Mouse (Mus musculus) heart, embryonic 13.5 days (tissue): ENCODE results near the gene Cyp2t4. TPM values are rescaled to one million over a fixed set of nuclear protein-coding genes. Genes with fewer than 3 reads are reported as not detected.
A peak's percentile ranks its signal among the peaks of the same experiment; 100 is the strongest.

Source experiments
- ATAC-seq: fragments of 200-750 bp; cut with Nextera tagmentation; 2 replicates; pipeline ENCODE4 v1.8.0; 2017; ENCODE audit warnings: moderate TSS enrichment; ENCODE audit not compliant: insufficient number of reproducible peaks, low FRiP score, low TSS enrichment; ENCODE audit errors: extremely low read depth
- H3K27ac ChIP-seq: fragments of 300-500 bp; sonication (generic); replicated peaks from 2 replicates; pipeline ENCODE4 v1.5.1; 2015; ENCODE audit warnings: moderate library complexity, mild to moderate bottlenecking, inconsistent platforms
- H3K27me3 ChIP-seq: fragments of 300-500 bp; sonication (generic); replicated peaks from 2 replicates; pipeline ENCODE4 v1.6.1; 2015; ENCODE audit warnings: mild to moderate bottlenecking, inconsistent platforms
- H3K36me3 ChIP-seq: fragments of 300-500 bp; sonication (generic); 2 replicates; pipeline ENCODE4 v1.6.1; 2015; ENCODE audit warnings: mild to moderate bottlenecking, inconsistent platforms
- H3K4me1 ChIP-seq: fragments of 300-500 bp; sonication (generic); 2 replicates; pipeline ENCODE4 v1.6.1; 2015; ENCODE audit warnings: inconsistent platforms
- H3K4me2 ChIP-seq: fragments of 300-500 bp; sonication (generic); 2 replicates; pipeline ENCODE4 v1.6.1; 2015; ENCODE audit warnings: inconsistent platforms, mild to moderate bottlenecking, moderate library complexity
- H3K4me3 ChIP-seq: fragments of 300-500 bp; sonication (generic); 2 replicates; pipeline ENCODE4 v1.5.1; 2015; ENCODE audit warnings: moderate library complexity, mild to moderate bottlenecking, inconsistent platforms
- H3K9ac ChIP-seq: fragments of 300-500 bp; sonication (generic); 2 replicates; pipeline ENCODE4 v1.6.1; 2015; ENCODE audit warnings: inconsistent platforms, mild to moderate bottlenecking, moderate library complexity
- H3K9me3 ChIP-seq: fragments of 300-500 bp; sonication (generic); 2 replicates; pipeline ENCODE4 v1.6.1; 2016; ENCODE audit warnings: inconsistent platforms
- WGBS: fragments of 180-500 bp; shearing (Covaris S2); methylation state at CpG from one replicate; pipeline ENCODE4 v1.1.7; 2015; ENCODE audit warnings: mixed read lengths; 5-methylcytosine and 5-hydroxymethylcytosine counted together
- polyA plus RNA-seq: library from polyadenylated mRNA; unstranded; fragments of >200 nt; fragmentation: Nextera tagmentation; extraction: Ambion mirVana; gene quantifications from 2 replicates; pipeline ENCODE4 v1.2.1, GENCODE M21; 2015

The Cyp2t4 gene
- polyA plus RNA-seq, 1 experiment from 2014 or later, result 0.12 TPM

GRCm38 (mm10) chr7:27174496-27174895 lies 21.0 kb downstream of the Cyp2t4 start:
- WGBS, result 90% methylated on average over 15 of the region's 15 CpGs
- ATAC-seq, result no peak

DNA sequence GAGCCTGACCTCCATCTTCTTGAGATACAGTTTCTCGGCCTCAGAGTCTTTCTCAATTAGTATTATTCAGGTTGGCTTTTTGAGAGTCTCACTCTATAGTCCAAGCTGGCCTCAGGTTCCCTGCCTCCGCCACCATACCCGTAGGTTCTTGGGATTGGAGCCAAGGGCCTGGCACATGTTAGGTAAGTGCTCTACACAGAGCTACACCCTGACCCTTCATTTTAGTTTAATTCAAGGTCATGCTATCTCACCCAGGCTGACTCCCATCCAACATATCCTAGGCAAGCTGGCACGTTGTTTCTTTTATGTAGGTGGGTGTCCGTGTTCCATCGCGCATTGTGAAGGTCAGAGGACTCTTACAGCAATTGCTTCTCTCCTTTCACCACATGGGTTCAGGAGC lies 21.4 kb downstream of the Cyp2t4 start:
- H3K4me2 ChIP-seq, result no peak overlapping the region
- no peak overlapping the region for H3K27ac ChIP-seq
- no peak for ATAC-seq
- H3K9me3 ChIP-seq, result no peaks in the 10 kb centered on the region
- H3K36me3 ChIP-seq, result peaks cover 61% of the 10 kb centered on the region
- H3K9ac ChIP-seq, result 0 out of 2 replicates have a peak overlapping the region, but pooled peaks have one; percentile 14
- H3K4me1 ChIP-seq, result peaks cover 15% of the 10 kb centered on the region
- WGBS, result 81% methylated on average over 7 of the region's 7 CpGs
- H3K4me3 ChIP-seq, result no peak overlapping the region
- no peaks in the 10 kb centered on the region for H3K27me3 ChIP-seq

More at GRCm38 (mm10) chr7:27174496-27174895, 21.0 kb downstream of the Cyp2t4 start:
- Histone ChIP-seq H3K27ac (no peak overlapping the region), H3K27me3 (no peaks in the 10 kb centered on the region), H3K4me2 (no peak overlapping the region), H3K9me3 (no peaks in the 10 kb centered on the region), H3K9ac (no peak overlapping the region), H3K36me3 (peaks cover 61% of the 10 kb centered on the region), H3K4me3 (no peak overlapping the region), H3K4me1 (peaks cover 11% of the 10 kb centered on the region)

DNA sequence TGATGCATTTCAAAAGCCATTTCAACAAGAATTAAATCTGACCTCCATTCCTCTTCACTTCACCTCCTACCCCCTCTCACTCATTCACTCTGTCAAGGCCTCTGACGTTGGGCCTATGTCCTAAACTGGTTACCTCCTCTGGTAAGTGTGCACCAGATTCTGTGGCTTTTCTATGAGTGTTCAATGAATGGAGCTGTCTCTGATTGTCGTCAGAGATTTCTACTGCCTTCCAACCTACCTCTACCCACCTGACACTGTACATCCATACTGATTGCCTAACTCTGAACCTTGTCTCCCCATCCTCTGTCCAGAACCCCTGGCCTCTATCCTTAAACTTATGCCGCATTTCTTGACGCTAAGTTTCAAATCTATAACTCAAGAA lies 24.4 kb downstream of the Cyp2t4 start:
- 23% methylated on average over 4 of the region's 4 CpGs for WGBS
- peak overlapping the region; percentile 84 for H3K9ac ChIP-seq
- H3K9me3 ChIP-seq, result no peaks in the 10 kb centered on the region
- peak overlapping the region; percentile 82 for H3K4me3 ChIP-seq
- ATAC-seq, result no peak
- H3K4me2 ChIP-seq, result peak overlapping the region; percentile 74
- H3K4me1 ChIP-seq, result peaks cover 24% of the 10 kb centered on the region
- H3K36me3 ChIP-seq, result peaks cover 31% of the 10 kb centered on the region
- H3K27me3 ChIP-seq, result no peaks in the 10 kb centered on the region
- H3K27ac ChIP-seq, result peak overlapping the region; percentile 97

DNA sequence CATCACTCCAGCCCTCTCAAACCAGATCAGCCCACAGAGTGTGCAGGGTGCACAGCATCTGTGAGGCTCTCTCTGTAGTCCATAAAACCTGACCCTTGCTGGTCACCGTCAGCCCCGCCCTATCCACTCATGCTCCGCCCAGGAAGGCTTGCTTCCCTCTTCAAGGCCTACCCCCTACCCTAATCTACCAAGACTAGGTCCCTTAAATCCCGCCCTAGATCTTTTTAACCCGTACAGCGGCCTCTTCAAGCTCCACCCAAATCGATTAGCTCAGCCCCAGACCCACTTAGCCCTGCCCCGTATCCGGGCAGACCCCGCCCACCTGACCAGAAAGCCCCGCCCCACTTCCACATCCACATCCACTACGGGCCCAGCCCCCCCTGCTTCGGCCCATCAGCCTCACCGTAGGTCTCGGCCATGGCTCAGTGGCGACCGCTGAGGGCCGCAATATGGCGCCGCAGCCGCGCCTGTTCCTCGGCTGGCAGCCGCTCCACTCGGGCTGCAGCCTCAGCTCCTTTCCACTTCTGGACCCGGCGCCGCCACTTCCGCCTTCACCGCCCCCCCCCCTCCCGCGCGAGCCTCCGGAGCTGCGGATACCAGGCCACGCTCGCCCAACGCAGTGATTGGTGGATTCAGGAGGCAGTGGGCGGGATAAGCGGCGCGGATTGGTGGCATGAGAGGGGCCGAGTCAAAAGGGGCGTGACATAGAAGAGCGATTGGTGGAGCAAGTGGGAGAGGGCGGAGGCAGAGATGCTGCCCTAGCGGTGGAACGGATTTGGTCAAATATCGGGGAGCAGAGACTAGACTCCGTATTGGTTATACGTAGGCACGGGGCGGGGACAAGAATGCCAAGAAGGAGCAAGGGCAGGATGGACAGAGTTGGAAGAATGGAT lies 25.1 kb downstream of the Cyp2t4 start, which contains the start of gene Rab4b:
Gene Rab4b (minus strand): TSS at position 573 of the 893 bp plus-strand sequence.
- H3K9me3 ChIP-seq, result no peaks in the 10 kb centered on the region
- H3K27ac ChIP-seq, result peak within 1 kb of the TSS; percentile 97
- peak within 1 kb of the TSS; percentile 84 for H3K9ac ChIP-seq
- peaks cover 30% of the 10 kb centered on the region for H3K36me3 ChIP-seq
- H3K4me3 ChIP-seq, result peak within 1 kb of the TSS; percentile 82
- WGBS, result under 1% methylated on average over 52 of the region's 53 CpGs
- H3K27me3 ChIP-seq, result no peaks in the 10 kb centered on the region
- peaks cover 24% of the 10 kb centered on the region for H3K4me1 ChIP-seq
- ATAC-seq, result peak; percentile 98
- peak within 1 kb of the TSS; percentile 74 for H3K4me2 ChIP-seq

DNA sequence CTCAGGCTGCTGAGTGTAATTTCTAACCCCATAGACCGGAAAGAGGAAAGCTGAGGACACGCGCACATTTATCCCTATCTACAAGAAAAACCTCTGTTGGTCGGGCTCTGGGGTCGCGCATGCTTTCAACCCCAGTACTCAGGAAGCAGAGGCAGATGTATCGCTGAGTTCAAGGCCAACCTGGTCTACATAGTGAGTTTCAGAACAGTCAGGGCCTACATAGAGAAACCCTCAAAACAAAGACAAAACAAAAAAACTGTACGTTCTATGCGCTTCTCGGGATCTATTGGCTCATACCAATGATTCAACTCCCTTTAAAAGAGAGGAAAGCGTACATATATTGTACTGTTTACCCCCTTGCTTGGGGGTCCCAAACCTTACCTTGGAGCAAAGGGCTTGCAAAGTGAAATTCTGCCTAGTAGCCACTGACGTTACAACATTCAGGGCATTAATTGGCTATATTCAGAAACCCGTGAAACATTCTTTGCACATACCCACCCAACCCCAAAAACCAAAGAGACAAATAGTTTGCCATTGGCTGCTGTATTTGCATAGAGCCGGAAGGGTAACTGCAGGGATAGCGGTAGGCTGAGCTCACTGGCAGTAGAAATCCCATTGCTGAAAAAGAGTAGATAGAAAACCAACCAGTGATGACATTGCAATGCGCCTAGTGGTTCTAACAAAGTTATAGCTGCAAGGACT lies 25.9 kb downstream of the Cyp2t4 start:
- H3K36me3 ChIP-seq, result peaks cover 29% of the 10 kb centered on the region
- WGBS, result 43% methylated on average over 16 of the region's 16 CpGs
- peaks cover 24% of the 10 kb centered on the region for H3K4me1 ChIP-seq
- H3K4me3 ChIP-seq, result peak overlapping the region; percentile 82
- no peaks in the 10 kb centered on the region for H3K9me3 ChIP-seq
- peak overlapping the region; percentile 81 for H3K27ac ChIP-seq
- H3K27me3 ChIP-seq, result no peaks in the 10 kb centered on the region
- ATAC-seq, result no peak
- peak overlapping the region; percentile 77 for H3K9ac ChIP-seq
- peak overlapping the region; percentile 74 for H3K4me2 ChIP-seq

GRCm38 (mm10) chr7:27180036-27180435 lies 26.5 kb downstream of the Cyp2t4 start:
- Histone ChIP-seq H3K27me3 (no peaks in the 10 kb centered on the region), H3K4me1 (peaks cover 24% of the 10 kb centered on the region), H3K9me3 (no peaks in the 10 kb centered on the region), H3K4me3 (0 out of 2 replicates have a peak overlapping the region, but pooled peaks have one; percentile 82), H3K4me2 (no peak overlapping the region), H3K9ac (0 out of 2 replicates have a peak overlapping the region, but pooled peaks have one; percentile 7), H3K36me3 (peaks cover 29% of the 10 kb centered on the region), H3K27ac (peak overlapping the region; percentile 81; the same call in 1 of the 2 replicates)
- no peak for ATAC-seq
- WGBS, result 61% methylated on average over 5 of the region's 5 CpGs

DNA sequence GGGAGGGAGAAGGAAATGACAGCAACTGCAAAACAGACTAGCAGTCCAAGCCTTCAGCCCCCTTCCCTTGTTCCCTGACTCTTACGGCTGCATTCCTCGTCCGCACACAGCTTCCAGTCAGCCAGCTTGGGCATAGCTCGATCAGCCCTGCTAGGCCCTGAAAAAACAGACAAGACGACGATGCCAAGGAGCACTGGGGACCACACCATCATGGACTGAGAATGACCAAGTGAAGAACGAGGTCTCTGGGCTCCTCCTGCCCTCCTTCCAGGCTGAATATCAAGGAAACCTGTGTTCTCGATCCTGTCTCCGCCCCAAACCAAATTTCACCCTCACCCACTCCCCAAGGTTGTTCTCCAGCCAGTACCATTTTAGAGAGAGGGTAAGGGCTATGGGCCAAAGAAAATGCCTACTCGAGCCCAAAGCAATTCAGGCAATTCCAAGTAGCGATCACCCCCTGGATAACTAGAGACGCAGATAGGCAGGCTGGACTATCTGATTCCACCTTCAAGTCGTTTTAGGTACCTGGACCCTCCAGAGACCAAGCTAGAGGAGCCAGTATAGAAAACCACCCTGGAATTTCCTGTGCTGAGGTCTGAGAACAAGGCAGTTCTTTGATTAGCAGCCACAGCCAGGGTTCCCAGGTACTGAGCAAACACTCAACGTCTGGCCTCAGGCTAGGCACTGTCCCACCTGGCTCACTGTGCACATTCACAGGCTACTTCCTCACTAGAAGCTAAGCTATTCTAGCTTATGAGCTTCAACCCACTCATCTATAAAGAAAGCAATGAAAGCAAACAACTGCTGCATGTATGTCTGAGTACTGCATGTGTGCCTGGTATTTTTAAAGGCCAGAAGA lies 27.6 kb downstream of the Cyp2t4 start, which contains the start of the genes Gm21983 and Mia:
Gene Gm21983 (minus strand): TSS at position 250 of the 859 bp plus-strand sequence.
Gene Mia (minus strand): TSS at position 321 of the 859 bp plus-strand sequence.
- no peak for ATAC-seq

DNA sequence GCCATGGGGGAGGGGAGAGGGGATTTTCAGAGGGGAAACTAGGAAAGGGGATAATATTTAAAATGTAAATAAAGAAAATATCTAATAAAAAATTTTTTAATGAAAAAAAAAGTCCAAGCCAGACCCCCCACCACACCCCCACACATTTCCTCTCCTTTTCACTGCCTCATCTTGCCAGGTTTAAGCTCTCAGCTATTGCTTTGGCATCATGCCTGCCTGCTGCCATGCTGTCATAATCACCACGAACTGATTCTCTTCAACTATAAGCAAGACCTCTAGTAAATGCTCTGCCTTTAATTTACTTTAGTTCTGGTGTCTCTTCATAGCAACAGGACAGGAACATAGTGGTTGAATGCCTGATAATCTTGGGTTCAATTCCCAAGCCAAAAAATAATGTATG lies 29.0 kb downstream of the Cyp2t4 start:
- WGBS, result 68% methylated on average over 1 of the region's 1 CpGs
- H3K4me3 ChIP-seq, result no peak overlapping the region
- H3K9ac ChIP-seq, result no peak overlapping the region
- no peak overlapping the region for H3K27ac ChIP-seq
- peaks cover 24% of the 10 kb centered on the region for H3K4me1 ChIP-seq
- H3K4me2 ChIP-seq, result no peak overlapping the region
- ATAC-seq, result no peak
- H3K9me3 ChIP-seq, result no peaks in the 10 kb centered on the region
- H3K36me3 ChIP-seq, result peaks cover 44% of the 10 kb centered on the region
- no peaks in the 10 kb centered on the region for H3K27me3 ChIP-seq

More for the DNA sequence above, 27.6 kb downstream of the Cyp2t4 start, which contains the start of the genes Gm21983 and Mia:
- 0 out of 2 replicates have a peak within 1 kb of the TSS, but pooled peaks have one; percentile 82 for H3K4me3 ChIP-seq
- no peak within 1 kb of the TSS for H3K4me2 ChIP-seq
- H3K9me3 ChIP-seq, result no peaks in the 10 kb centered on the region
- peak within 1 kb of the TSS; percentile 81; the same call in 1 of the 2 replicates for H3K27ac ChIP-seq
- 56% methylated on average over 14 of the region's 14 CpGs for WGBS
- H3K36me3 ChIP-seq, result peaks cover 30% of the 10 kb centered on the region
- H3K4me1 ChIP-seq, result peaks cover 24% of the 10 kb centered on the region
- H3K9ac ChIP-seq, result 0 out of 2 replicates have a peak within 1 kb of the TSS, but pooled peaks have one; percentile 7
- H3K27me3 ChIP-seq, result no peaks in the 10 kb centered on the region

GRCm38 (mm10) chr7:27184964-27185363 lies 31.4 kb downstream of the Cyp2t4 start:
- no peak overlapping the region for H3K9ac ChIP-seq
- peaks cover 69% of the 10 kb centered on the region for H3K36me3 ChIP-seq
- no peak overlapping the region for H3K4me3 ChIP-seq
- H3K4me2 ChIP-seq, result no peak overlapping the region
- H3K4me1 ChIP-seq, result peaks cover 8% of the 10 kb centered on the region
- no peaks in the 10 kb centered on the region for H3K27me3 ChIP-seq
- WGBS, result 58% methylated on average over 3 of the region's 3 CpGs
- no peaks in the 10 kb centered on the region for H3K9me3 ChIP-seq
- no peak overlapping the region for H3K27ac ChIP-seq
- no peak for ATAC-seq

- Histone ChIP-seq H3K4me2 (no peak overlapping the region), H3K4me3 (no peak overlapping the region), H3K36me3 (peaks cover 79% of the 10 kb centered on the region), H3K9me3 (no peaks in the 10 kb centered on the region), H3K9ac (no peak overlapping the region), H3K27me3 (no peaks in the 10 kb centered on the region), H3K27ac (no peak overlapping the region), H3K4me1 (no peaks in the 10 kb centered on the region)
- WGBS, result 81% methylated on average over 5 of the region's 5 CpGs
- no peak for ATAC-seq
Measured at GRCm38 (mm10) chr7:27185986-27186385, 32.5 kb downstream of the Cyp2t4 start.
